Mouse (Mus musculus): ENCODE results near the gene Olfr1393. TPM values are rescaled to one million over a fixed set of nuclear protein-coding genes. Genes with fewer than 3 reads are reported as not detected.
A peak's percentile ranks its signal among the peaks of the same experiment; 100 is the strongest.

Olfr1393 gene
- not detected in 2 replicates for polyA plus RNA-seq (2012; ENCODE audit: insufficient read depth, insufficient read length, missing spikeins)

GRCm38 (mm10) chr11:49278222-49278621 lies at the start of gene Olfr1393:
Olfr1393 (plus strand) TSS chr11:49278304.
- no peaks in the 10 kb centered on the region for H3K4me1 ChIP-seq (ENCODE audit: control insufficient read depth, insufficient read depth, insufficient read length, low read length)
- H3K27ac ChIP-seq (replicated peaks; ENCODE audit: low read depth, low read length), result no peak within 1 kb of the TSS
- no peak within 1 kb of the TSS for H3K4me3 ChIP-seq (ENCODE audit: insufficient read depth, low read depth, low read length)

GRCm38 (mm10) chr11:49232781-49233180 lies 45.3 kb upstream of the Olfr1393 start:
- Histone ChIP-seq H3K4me1 (ENCODE audit: control insufficient read depth, insufficient read depth, insufficient read length, low read length) (peaks cover 3% of the 10 kb centered on the region; the same call in 1 of the 2 replicates), H3K4me3 (ENCODE audit: insufficient read depth, low read depth, low read length) (no peak overlapping the region), H3K27ac (replicated peaks; ENCODE audit: low read depth, low read length) (no peak overlapping the region)

GRCm38 (mm10) chr11:49235459-49236207 lies 42.5 kb upstream of the Olfr1393 start:
- no peak overlapping the region for H3K27ac ChIP-seq (replicated peaks; ENCODE audit: low read depth, low read length)
- H3K4me1 ChIP-seq (ENCODE audit: control insufficient read depth, insufficient read depth, insufficient read length, low read length), result peaks cover 3% of the 10 kb centered on the region; the same call in 1 of the 2 replicates
- no peak overlapping the region for H3K4me3 ChIP-seq (ENCODE audit: insufficient read depth, low read depth, low read length)

- Histone ChIP-seq H3K27ac (replicated peaks; ENCODE audit: low read depth, low read length) (0 out of 2 replicates have a peak overlapping the region, but pooled peaks have one; percentile 31), H3K4me3 (ENCODE audit: insufficient read depth, low read depth, low read length) (no peak overlapping the region), H3K4me1 (ENCODE audit: control insufficient read depth, insufficient read depth, insufficient read length, low read length) (peaks cover 3% of the 10 kb centered on the region; the same call in 1 of the 2 replicates)
Measured at GRCm38 (mm10) chr11:49236891-49237290, 41.2 kb upstream of the Olfr1393 start.

- Histone ChIP-seq H3K27ac (replicated peaks; ENCODE audit: low read depth, low read length) (peak overlapping the region; percentile 31; the same call in 1 of the 2 replicates), H3K4me3 (ENCODE audit: insufficient read depth, low read depth, low read length) (no peak overlapping the region), H3K4me1 (ENCODE audit: control insufficient read depth, insufficient read depth, insufficient read length, low read length) (peaks cover 3% of the 10 kb centered on the region; the same call in 1 of the 2 replicates)
Measured at GRCm38 (mm10) chr11:49237532-49237931, 40.6 kb upstream of the Olfr1393 start.

- Histone ChIP-seq H3K4me1 (ENCODE audit: control insufficient read depth, insufficient read depth, insufficient read length, low read length) (peaks cover 8% of the 10 kb centered on the region; the same call in 1 of the 2 replicates), H3K27ac (replicated peaks; ENCODE audit: low read depth, low read length) (no peak overlapping the region), H3K4me3 (ENCODE audit: insufficient read depth, low read depth, low read length) (no peak overlapping the region)
Measured at GRCm38 (mm10) chr11:49240310-49240709, 37.8 kb upstream of the Olfr1393 start.

- Histone ChIP-seq H3K4me1 (ENCODE audit: control insufficient read depth, insufficient read depth, insufficient read length, low read length) (peaks cover 13% of the 10 kb centered on the region; the same call in 1 of the 2 replicates), H3K4me3 (ENCODE audit: insufficient read depth, low read depth, low read length) (no peak overlapping the region), H3K27ac (replicated peaks; ENCODE audit: low read depth, low read length) (0 out of 2 replicates have a peak overlapping the region, but pooled peaks have one; percentile 11)
Measured at GRCm38 (mm10) chr11:49240874-49241273, 37.2 kb upstream of the Olfr1393 start.

GRCm38 (mm10) chr11:49241471-49241870 lies 36.6 kb upstream of the Olfr1393 start:
- Histone ChIP-seq H3K4me3 (ENCODE audit: insufficient read depth, low read depth, low read length) (no peak overlapping the region), H3K27ac (replicated peaks; ENCODE audit: low read depth, low read length) (no peak overlapping the region), H3K4me1 (ENCODE audit: control insufficient read depth, insufficient read depth, insufficient read length, low read length) (peaks cover 13% of the 10 kb centered on the region; the same call in 1 of the 2 replicates)

- Histone ChIP-seq H3K4me3 (ENCODE audit: insufficient read depth, low read depth, low read length) (peak overlapping the region; percentile 56), H3K4me1 (ENCODE audit: control insufficient read depth, insufficient read depth, insufficient read length, low read length) (peaks cover 12% of the 10 kb centered on the region; the same call in 1 of the 2 replicates), H3K27ac (replicated peaks; ENCODE audit: low read depth, low read length) (peak overlapping the region; percentile 49)
Measured at GRCm38 (mm10) chr11:49242944-49243626, 35.0 kb upstream of the Olfr1393 start.

- Histone ChIP-seq H3K27ac (replicated peaks; ENCODE audit: low read depth, low read length) (peak within 1 kb of the TSS; percentile 94), H3K4me1 (ENCODE audit: control insufficient read depth, insufficient read depth, insufficient read length, low read length) (peaks cover 15% of the 10 kb centered on the region), H3K4me3 (ENCODE audit: insufficient read depth, low read depth, low read length) (peak within 1 kb of the TSS; percentile 74)
Measured at GRCm38 (mm10) chr11:49243727-49244594, 34.1 kb upstream of the Olfr1393 start, which contains the start of gene Mgat1. Mgat1 (plus strand) TSS chr11:49244191.

- Histone ChIP-seq H3K4me3 (ENCODE audit: insufficient read depth, low read depth, low read length) (peak overlapping the region; percentile 74), H3K4me1 (ENCODE audit: control insufficient read depth, insufficient read depth, insufficient read length, low read length) (peaks cover 21% of the 10 kb centered on the region)
Measured at GRCm38 (mm10) chr11:49244595-49244930, 33.5 kb upstream of the Olfr1393 start.

GRCm38 (mm10) chr11:49245176-49245575 lies 32.9 kb upstream of the Olfr1393 start:
- Histone ChIP-seq H3K27ac (replicated peaks; ENCODE audit: low read depth, low read length) (peak overlapping the region; percentile 73), H3K4me1 (ENCODE audit: control insufficient read depth, insufficient read depth, insufficient read length, low read length) (peaks cover 24% of the 10 kb centered on the region), H3K4me3 (ENCODE audit: insufficient read depth, low read depth, low read length) (peak overlapping the region; percentile 13)

More at GRCm38 (mm10) chr11:49244595-49244930, 33.5 kb upstream of the Olfr1393 start:
- H3K27ac ChIP-seq (replicated peaks; ENCODE audit: low read depth, low read length), result peak overlapping the region; percentile 94

GRCm38 (mm10) chr11:49245634-49246415 lies 32.3 kb upstream of the Olfr1393 start:
- H3K4me1 ChIP-seq (ENCODE audit: control insufficient read depth, insufficient read depth, insufficient read length, low read length), result peaks cover 24% of the 10 kb centered on the region
- peak overlapping the region; percentile 13 for H3K4me3 ChIP-seq (ENCODE audit: insufficient read depth, low read depth, low read length)

GRCm38 (mm10) chr11:49246523-49246922 lies 31.6 kb upstream of the Olfr1393 start:
- Histone ChIP-seq H3K4me3 (ENCODE audit: insufficient read depth, low read depth, low read length) (no peak overlapping the region), H3K4me1 (ENCODE audit: control insufficient read depth, insufficient read depth, insufficient read length, low read length) (peaks cover 24% of the 10 kb centered on the region), H3K27ac (replicated peaks; ENCODE audit: low read depth, low read length) (peak overlapping the region; percentile 6; the same call in 1 of the 2 replicates)

More at GRCm38 (mm10) chr11:49245634-49246415, 32.3 kb upstream of the Olfr1393 start:
- H3K27ac ChIP-seq (replicated peaks; ENCODE audit: low read depth, low read length), result peak overlapping the region; percentile 73
